Mouse (Mus musculus) liver, adult (tissue): ENCODE measurements around the gene Emc10.

Experiments used
- GATA4 ChIP-seq: IDR thresholded peaks from 2 replicates; pipeline ENCODE4 v1.6.1; 2014; ENCODE audit warnings: mild to moderate bottlenecking, low read length; ENCODE audit not compliant: insufficient replicate concordance

Gene Emc10

GRCm38 (mm10) chr7:44464511-44464910 lies 31.8 kb downstream of the Emc10 start:
- TF ChIP-seq GATA4 = no peak

DNA sequence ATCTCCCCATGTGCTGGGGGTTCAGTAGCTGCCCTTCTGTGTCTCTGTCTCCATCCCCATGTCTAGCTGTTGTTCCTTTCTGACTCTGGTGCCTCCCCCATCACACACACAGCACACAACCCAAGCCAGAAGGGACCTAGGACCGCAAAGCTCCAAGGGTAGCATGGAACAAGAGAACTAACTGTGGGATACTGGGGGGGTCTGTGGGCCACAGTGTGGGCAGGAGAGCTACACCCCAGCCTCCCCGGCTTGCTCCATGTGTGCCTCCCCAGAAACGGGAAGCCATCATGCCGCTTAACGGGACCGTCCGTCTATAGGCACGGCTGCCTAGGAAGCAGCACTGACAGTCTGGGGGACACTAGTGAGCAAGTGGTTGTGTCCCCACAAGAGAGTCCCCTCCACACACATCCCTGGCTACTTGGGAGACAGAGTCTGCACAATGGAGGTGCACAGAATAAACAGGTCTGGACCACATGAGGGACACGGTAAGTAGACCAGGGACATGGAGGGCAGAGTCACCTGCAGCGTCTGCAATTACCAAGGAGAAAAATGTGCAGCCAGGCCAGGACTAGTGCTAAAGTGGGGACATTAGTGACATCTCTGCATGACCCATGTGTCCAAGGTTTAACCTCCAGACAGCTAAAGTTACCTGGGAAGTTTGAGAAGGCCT lies 32.6 kb downstream of the Emc10 start:
- no peak for TF ChIP-seq GATA4

DNA sequence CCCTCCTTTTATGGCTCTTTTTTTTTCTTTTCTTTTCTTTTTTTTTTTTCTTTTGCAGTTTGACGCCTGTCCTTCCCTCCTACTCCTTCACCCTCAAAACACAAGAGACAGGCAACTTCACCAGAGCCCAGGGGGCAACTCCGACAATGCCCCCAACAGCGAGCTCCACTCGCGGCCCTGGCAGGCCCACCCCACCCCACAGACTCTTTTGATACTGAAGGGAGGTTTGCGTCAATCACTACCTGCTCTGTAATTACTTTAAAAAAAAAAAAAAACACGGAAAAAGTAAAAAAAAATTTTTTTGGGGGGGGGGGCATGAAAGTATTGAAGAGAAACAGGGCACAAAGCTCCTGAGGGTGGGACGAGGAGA lies 33.3 kb downstream of the Emc10 start:
- TF ChIP-seq GATA4 = no peak

DNA sequence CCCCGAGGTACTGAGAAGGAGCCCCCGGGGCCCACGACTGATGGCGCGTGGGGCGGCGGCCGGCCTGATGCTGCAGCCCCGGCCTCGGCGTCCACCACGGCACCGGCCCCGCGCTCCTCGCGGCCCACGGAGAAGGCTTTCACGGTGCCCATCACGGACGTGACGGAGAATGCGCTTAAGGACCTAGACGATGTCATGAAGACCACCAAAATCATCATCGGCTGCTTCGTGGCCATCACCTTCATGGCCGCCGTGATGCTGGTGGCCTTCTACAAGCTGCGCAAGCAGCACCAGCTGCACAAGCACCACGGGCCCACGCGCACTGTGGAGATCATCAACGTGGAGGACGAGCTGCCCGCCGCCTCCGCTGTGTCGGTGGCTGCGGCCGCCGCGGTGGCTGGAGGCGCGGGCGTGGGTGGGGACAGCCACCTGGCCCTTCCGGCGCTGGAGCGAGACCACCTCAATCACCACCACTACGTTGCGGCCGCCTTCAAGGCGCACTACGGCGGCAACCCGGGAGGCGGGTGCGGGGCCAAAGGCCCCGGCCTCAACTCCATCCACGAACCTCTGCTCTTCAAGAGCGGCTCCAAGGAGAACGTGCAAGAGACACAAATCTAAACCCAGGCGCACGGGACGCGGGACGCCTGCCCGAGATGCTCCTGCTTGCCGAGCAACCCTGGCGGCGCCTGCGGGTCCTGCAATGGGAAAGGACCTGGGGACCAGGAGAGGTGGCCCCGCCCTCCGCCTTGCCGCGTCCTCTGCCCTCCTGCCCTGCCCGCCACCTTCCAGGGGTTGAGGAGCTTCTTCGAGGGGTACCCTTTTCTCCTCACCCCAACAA lies 33.9 kb downstream of the Emc10 start:
- no peak for TF ChIP-seq GATA4

- no peak for TF ChIP-seq GATA4
Measured at GRCm38 (mm10) chr7:44461503-44462217, 34.7 kb downstream of the Emc10 start.

DNA sequence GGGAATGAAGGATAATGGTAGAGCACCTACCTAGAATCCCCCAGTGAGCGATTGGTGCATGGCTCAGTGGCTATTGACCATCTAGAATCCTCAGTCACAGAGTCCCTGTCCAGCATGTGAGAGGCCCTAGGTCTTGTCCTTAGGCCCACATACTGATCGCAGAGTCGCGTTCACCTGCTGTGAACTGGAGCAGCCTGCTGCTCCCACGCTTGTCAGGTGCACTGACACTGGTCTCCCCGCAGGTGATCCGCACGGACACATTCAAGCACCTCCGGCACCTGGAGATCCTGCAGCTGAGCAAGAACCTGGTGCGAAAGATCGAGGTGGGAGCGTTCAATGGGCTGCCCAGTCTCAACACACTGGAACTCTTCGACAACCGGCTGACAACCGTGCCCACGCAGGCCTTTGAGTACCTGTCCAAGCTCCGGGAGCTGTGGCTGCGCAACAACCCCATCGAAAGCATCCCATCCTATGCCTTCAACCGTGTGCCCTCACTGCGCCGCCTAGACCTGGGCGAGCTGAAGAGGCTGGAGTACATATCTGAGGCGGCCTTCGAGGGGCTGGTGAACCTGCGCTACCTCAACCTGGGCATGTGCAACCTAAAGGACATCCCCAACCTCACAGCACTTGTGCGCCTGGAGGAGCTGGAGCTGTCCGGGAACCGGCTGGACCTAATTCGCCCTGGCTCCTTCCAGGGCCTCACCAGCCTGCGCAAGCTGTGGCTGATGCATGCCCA lies 35.4 kb downstream of the Emc10 start:
- no peak for TF ChIP-seq GATA4

DNA sequence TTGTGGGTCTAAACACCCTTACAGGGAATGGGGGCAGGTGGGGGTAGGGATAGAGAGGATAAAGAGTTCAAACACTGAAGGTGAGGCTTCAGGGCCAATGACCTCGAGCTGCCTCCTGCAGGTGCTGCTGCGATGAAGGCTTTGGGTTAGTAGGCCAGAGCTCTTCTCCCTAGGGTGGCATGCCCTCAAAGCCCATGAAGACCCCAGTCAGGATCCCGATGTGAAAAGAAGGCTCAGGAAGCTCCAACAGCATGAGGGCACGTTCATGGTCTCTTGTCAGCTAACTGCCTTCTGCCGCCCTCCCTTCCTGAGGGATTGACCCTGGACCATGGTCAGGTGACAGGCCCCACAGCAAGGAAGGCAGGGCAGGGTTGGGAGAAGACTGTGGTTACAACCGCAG lies 36.3 kb downstream of the Emc10 start:
- no peak for TF ChIP-seq GATA4

- no peak for TF ChIP-seq GATA4
Measured at GRCm38 (mm10) chr7:44456302-44456701, 40.0 kb downstream of the Emc10 start.

- TF ChIP-seq GATA4 = no peak
Measured at GRCm38 (mm10) chr7:44453256-44453655, 43.1 kb downstream of the Emc10 start.

DNA sequence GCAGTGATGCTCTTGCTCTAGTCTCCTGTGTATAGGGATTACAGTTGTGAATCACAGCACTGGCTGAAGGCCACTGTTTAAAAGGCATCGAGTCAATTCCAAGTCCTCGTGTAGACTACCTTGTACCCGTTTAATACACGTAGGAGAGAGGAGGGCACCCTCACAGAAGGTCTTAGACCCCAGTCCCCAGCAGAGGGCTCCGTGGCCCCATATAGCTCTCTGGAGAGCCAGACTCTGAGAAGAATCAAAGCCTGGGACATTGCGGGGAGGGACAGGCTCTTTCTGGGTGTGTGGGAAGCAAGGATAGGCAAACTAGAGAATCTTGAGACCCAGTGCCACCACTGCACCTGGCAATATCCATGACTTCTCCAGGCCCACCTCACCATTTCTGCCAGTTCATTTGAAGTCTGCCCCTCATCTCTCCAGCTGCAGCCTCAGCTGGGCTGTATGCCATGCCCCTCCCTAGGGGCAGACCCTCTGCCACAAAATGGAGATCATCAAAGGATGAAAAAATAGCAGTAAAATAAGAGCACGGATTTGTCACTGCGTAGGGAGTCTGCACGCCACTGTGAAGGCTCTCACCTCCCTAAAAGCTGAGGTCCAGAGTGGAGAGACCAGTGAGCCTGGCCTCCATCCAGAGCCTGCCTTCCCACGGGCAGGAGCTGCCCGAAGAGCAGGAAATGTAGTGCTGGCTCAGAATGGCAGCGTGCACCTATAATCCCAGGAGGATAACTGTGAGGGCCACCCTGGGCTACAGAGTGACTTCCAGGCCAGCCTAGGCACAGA lies 50.1 kb downstream of the Emc10 start:
- TF ChIP-seq GATA4 = no peak

DNA sequence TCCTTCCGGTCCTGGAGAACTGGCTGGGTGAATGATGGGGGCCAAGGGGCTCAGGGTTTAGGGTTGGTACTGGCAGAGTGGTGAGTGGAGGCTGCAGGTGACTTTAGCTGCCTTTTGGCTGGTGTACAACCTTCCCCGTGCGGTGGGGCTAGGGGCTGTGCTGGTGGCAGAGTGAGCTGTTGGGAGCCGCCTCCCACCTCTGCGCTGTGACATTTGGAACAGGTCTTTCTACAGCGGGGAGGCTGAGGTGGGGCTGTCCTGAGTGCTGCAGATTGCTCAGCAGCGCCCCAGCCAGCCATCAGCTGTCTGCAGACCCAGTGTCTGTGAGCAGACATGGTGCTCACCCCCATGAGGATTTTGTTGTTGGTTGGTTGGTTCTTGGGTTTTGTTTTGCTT lies 50.8 kb downstream of the Emc10 start:
- TF ChIP-seq GATA4 = no peak

GRCm38 (mm10) chr7:44444886-44445527 lies 51.3 kb downstream of the Emc10 start:
- TF ChIP-seq GATA4 = no peak

DNA sequence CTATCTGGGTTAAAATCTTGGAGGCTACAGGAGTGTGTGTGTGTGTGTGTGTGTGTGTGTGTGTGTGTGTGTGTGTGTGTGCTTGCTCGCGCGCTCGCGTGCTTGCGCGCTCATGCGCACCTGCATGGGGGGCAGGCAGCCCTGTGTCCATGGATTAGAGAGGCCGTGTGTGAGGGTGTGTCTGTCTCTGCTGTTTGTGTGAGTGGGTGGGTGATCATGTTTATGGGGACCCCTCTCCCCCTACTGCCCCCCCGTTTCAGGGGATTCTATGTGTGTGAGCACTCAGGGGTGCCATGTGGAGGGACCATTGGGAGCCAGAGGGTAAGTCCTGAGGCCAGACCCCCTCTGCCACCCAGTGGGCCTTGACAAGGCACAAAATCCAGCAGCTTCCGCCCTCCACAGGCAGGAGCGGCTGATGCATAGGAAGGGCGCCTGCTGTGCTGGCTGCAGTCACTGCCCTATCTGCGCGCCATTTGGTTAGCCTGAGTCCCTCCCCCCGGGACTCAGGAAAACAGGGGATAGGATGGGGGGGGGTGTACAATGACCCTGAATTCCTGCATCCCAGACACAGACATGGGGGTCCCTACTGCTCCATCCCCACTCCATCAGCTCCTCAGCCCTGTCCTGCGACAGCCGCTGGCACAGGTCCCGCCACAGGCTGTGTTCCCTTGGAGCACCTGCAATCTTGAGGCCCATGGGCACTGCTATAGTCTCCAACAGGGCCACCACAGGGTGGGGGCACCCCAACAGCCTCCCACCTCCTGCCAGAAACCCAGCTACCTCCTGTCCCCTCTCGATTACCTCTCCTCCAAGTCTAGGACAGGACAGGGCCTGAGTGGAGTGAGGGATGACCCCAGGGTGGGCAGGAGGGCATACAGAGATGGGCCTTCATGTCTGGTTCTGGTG lies 52.8 kb downstream of the Emc10 start:
- TF ChIP-seq GATA4 = no peak

DNA sequence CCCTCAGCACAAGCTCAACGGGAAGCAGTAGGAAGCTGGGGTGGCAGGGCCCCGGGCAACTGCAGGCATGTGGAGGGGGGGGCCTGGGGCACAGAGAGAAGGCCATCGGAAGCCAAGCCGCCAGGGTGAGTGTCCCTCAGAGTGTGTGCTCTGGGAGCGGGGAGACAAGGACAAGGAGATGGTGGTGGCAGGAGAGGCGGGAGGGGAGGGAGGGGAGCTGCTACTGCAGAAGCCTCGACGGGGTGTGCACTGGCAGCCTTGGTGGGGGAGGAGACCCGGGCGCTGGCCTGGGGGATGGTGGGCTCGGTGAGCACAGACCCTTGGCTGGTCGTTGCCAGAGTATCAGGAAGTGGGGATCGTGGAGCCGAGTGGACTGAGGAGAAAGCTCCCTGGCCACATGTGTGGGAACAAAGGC lies 53.9 kb downstream of the Emc10 start:
- no peak for TF ChIP-seq GATA4
